Mouse (Mus musculus) olfactory bulb, adult 2 months (tissue): ENCODE data around the gene Tmem232.
"Not testable (repeated sequence)": the region's sequence is repeated elsewhere in the genome, so short reads cannot be mapped to it uniquely, and the experiment has no call there.

ENCODE experiments used
- CTCF ChIP-seq: fragments of 200-500 bp; IDR thresholded peaks from 2 replicates; pipeline ENCODE4 v1.5.1; 2012; ENCODE audit warnings: low read depth, mild to moderate bottlenecking, low read length, moderate library complexity; ENCODE audit not compliant: insufficient read depth
- POLR2A ChIP-seq: fragments of 200-500 bp; IDR thresholded peaks from 2 replicates; pipeline ENCODE4 v1.6.1; 2012; ENCODE audit warnings: mild to moderate bottlenecking, low read depth, low read length, moderate library complexity; ENCODE audit not compliant: insufficient read depth

DNA sequence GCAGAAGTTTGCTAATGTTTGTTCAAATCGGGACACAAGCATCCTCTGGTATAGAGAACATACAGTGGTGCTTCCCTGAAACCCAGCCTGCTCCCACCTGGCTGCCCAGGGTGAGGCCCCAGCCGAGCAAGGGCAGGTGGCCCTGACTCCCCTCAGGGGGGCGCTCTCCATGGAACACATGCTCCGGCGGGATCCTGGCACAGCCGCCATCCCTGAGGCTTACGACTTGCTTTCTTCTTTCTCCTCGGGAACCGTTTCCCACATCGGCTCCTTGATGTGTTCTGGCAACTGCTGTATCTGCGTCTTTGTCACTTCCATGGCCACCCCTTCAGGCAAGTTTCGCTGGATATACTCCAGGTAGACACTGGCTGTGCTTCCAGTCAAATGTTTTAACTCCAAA lies 102.7 kb downstream of the Tmem232 start:
- TF ChIP-seq CTCF, POLR2A: not testable (repeated sequence)
